Mouse (Mus musculus) frontal cortex, postnatal 25 days (tissue): ENCODE measurements around the gene Lpxn.
A peak's percentile ranks its signal among the peaks of the same experiment; 100 is the strongest.

Experiments
- DNase-seq, 2 experiments: peaks; one replicate each; pipeline ENCODE4 v3.0.0; 2022; ENCODE audit warnings: low spot score in 2 of 2

The Lpxn gene

GRCm38 (mm10) chr19:12795511-12796327, at the start of gene Lpxn, which contains the start of gene Zfp91:
Gene Lpxn, plus strand, starts transcription at chr19:12796193.
Gene Zfp91, minus strand, starts transcription at chr19:12796126.
- peak; percentile 91 to 96 for DNase-seq

GRCm38 (mm10) chr19:12756286-12756685, 39.7 kb upstream of the Lpxn start:
- no peak for DNase-seq

GRCm38 (mm10) chr19:12758936-12759478, 37.0 kb upstream of the Lpxn start:
- no peak for DNase-seq

- DNase-seq: peak; percentile 11 to 21
These were observed 36.3 kb upstream of the Lpxn start for GRCm38 (mm10) chr19:12759656-12760055.

- no peak for DNase-seq
These were observed 33.5 kb upstream of the Lpxn start for GRCm38 (mm10) chr19:12762212-12763130.

DNA sequence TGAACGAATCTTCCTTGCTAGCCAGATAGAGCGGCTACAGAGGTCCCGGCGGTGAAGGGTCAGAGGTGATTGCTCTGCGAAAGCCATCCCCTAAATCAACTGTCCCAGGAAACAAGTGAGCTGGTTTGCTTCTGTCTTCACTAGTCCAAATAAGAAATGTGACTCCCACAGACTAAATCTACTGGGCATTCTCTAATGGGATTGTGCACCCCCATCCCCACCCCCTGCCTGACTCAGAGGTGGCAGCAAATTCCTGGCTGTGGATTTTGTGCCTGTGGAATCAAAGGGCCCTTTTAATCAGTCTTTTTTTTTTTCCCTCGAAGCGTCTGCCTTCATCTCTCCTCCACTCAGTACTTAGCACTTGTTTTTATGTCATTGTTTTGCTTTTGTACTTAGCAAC, 30.7 kb upstream of the Lpxn start, which contains the start of gene Cntf:
Cntf (minus strand) TSS at position 325 of the 400 bp plus-strand sequence.
- DNase-seq: no peak

DNA sequence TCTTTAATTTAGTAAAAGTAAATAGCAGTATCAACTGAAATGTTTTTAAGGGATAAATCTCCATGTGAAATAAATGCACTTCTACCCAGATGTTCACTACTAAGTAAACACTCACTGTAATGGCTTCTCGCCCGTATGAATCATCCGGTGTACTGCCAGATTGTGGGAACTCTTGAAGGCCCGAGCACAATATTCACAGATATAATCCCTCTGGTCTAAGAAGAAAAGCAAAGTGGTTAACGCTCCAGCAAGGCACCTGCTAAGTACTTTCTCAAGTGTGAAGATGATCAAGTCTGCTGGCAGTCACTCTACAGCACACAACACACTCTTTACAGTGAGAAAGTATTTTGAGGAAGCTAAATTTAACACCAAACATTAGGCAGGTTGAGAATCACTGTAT, 25.1 kb upstream of the Lpxn start:
- DNase-seq: no peak

- DNase-seq: no peak
These were observed 15.6 kb upstream of the Lpxn start for GRCm38 (mm10) chr19:12780437-12780836.

GRCm38 (mm10) chr19:12786803-12787395, 9.1 kb upstream of the Lpxn start:
- DNase-seq: no peak

- DNase-seq: no peak
These were observed 8.3 kb upstream of the Lpxn start for GRCm38 (mm10) chr19:12787721-12788120.

DNA sequence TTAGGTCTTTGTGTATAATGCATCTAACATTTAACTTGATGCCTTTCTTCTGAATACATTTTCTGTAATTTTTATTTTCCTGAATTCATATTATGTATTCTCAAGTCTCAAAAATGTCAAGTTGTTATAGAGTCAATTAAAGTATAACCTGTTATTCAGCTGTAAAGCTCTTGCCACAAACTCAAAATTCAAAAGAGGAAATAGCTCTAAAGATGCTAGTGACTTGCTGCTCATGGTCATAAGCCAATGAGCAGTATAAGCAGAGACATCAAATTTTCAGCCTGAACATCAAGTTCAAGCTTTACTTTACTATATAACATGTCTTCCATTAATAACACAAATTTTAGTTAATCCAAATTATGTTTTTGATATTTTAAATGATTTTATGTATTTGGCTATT, 3.6 kb upstream of the Lpxn start:
- no peak for DNase-seq

GRCm38 (mm10) chr19:12794056-12795044, 1.6 kb upstream of the Lpxn start:
- peak; percentile 89 to 91 for DNase-seq

DNA sequence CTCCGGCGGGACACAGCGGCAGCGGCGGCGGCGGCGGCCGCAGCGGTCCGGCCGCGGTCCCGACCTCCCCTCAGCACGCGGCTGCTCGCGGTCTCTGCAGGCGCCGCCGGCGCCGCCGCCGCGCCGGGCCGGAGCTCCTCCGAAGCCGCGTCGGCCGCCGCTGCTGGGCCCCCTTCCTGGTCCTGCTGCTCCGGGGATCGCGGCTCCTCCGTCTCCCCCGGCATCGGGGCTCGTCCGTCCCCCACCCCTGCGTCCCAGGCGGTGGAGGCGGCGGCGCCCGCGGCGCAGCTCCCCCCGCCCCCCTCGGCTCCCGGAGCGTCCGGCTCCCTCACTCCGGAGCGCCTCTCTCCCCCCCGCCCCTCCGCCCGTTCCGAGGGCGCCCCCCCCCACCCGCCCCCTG, 883 bp upstream of the Lpxn start:
- DNase-seq: no peak

DNA sequence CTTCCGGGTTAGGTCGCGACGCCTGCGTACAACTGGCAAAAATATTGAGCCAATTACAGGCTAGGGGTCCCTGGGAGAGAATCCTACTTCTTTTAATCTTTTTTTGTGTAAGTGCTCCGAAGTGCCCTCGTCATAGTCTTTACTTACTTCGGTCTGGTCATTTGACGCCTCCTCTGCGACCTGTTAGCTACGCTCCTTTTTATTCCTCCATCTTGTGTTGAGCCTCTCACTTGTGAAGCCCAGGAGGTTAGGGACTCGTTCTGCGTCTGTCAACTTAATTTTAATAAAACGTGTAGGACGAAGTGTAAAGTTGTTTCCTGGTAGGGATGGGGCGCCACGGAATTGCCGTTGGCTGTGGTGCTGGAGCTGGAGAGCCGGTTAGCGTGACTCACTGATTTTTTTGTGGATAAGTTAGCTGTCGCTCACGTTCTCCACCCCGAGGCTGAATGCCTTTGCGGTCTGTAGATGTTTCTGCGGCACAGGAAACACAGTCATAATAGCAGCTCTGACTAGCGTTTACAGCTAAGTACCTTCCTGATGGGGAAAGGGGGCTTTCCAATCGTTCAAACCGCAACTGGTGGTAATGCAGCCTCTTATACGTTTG, 437 bp downstream of the Lpxn start:
- no peak for DNase-seq

DNA sequence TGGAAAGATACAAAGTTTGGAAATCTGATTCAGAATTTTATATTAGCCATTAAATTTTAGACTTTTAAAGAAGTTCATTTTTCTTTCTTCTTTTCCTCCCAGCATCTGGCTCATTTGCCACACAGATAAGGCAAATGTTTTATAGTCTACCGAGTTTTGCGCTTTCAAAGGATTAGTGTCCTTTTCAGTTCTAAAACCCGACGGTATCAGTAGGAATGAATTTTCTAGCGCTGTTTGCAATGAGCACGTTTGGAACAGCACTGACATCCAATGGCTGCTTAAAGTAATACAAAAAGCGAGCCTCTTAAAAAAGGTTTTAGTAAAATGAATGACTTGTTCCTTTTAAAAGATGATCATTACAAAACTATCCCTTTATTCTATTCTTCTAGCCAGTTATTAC, 1.1 kb downstream of the Lpxn start:
- no peak for DNase-seq

GRCm38 (mm10) chr19:12798404-12798803, 2.4 kb downstream of the Lpxn start:
- DNase-seq: no peak

DNA sequence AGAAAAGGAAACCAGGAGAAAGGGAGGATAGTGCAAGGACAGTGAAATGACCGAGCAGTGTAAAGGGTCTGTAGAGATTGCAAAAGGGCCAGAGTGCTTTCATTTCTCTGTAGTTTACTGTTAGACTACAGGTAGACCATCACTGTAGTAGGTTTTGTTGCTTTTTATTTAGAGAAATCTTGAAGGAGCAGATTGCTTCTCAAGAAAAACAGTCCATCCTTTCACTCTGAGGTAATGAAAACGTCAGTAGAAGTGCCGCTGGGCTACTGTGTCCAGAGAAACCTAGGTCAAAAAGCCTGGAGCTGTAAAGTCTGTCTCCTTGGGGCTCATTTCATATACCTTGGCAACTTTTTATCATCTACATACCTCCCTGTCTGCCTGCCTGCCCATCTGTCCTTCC, 3.1 kb downstream of the Lpxn start:
- DNase-seq: no peak

GRCm38 (mm10) chr19:12800621-12801020, 4.6 kb downstream of the Lpxn start:
- DNase-seq: no peak

DNA sequence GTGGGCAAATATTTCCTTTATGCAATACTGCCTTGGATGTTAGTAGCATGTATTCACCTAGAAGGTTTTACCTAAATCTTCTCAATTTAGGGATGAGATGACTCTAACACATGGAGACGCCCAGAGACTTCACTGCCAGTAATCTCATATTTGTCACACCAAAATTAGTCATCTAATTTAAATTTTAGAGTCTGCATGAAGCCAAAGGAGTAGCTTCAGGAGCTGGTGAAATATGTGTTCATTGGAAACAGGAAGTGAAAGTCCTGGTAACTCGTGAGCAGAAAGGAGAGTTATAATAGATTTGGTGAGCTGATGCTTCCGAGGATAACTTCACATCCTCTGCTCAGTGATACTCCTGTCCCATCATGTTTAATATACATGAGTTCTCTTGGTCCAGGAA, 5.1 kb downstream of the Lpxn start:
- DNase-seq: no peak

DNA sequence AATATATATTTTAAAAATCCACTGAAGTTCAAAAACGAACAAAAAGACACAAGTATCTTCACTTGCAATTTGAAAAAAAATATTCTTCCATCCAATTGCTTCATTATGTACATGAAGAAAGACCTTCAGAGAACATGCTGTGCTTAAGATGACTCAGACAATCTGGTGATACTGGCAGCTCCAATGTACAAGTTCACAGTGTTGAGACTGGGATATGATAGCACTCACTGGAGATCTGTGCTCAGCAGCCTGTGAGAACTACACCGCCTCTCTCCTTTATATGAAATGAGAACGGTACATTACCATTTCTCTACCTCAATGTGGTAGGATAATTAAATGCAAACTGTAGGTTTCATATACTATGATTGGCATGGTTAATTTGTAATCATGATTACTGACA, 6.8 kb downstream of the Lpxn start:
- no peak for DNase-seq
